Mouse (Mus musculus): ENCODE measurements at regions not wholly inside any gene's neighbourhood (a gene's known extent, or its start where the extent isn't known, plus 50 kb on each side); places are given as distances from the start of the nearest gene placed in this dataset.

- 56% methylated on average over 10 of the region's 10 CpGs for WGBS
- Histone ChIP-seq H3K36me3 (ENCODE audit: control insufficient read depth, insufficient read depth, low read length) (no peaks in the 10 kb centered on the region), H3K9me3 (ENCODE audit: control insufficient read depth, low read length) (no peaks in the 10 kb centered on the region), H3K4me2 (ENCODE audit: low read depth, low read length) (no peak overlapping the region), H3K27me3 (replicated peaks; ENCODE audit: control insufficient read depth, insufficient read depth, low read length) (no peaks in the 10 kb centered on the region), H3K9ac (ENCODE audit: low read depth, low read length) (no peak overlapping the region), H3K4me1 (ENCODE audit: control insufficient read depth, insufficient read depth, low read length) (no peaks in the 10 kb centered on the region), H3K4me3 (ENCODE audit: low read depth, low read length) (no peak overlapping the region), H3K27ac (replicated peaks; ENCODE audit: low read depth, low read length) (no peak overlapping the region)
- ATAC-seq (ENCODE audit: low read depth) = no peak
- DNase-seq (ENCODE audit: low spot score) = no peak
Measured at GRCm38 (mm10) chr10:67339371-67339929, 54.3 kb upstream of the Nrbf2 start.

GRCm38 (mm10) chr10:67344722-67345121 is 59.6 kb upstream of the Nrbf2 start:
- no peak for DNase-seq (ENCODE audit: low spot score)
- Histone ChIP-seq H3K4me3 (ENCODE audit: low read depth, low read length) (no peak overlapping the region), H3K4me1 (ENCODE audit: control insufficient read depth, insufficient read depth, low read length) (no peaks in the 10 kb centered on the region), H3K27ac (replicated peaks; ENCODE audit: low read depth, low read length) (no peak overlapping the region), H3K27me3 (replicated peaks; ENCODE audit: control insufficient read depth, insufficient read depth, low read length) (no peaks in the 10 kb centered on the region), H3K4me2 (ENCODE audit: low read depth, low read length) (no peak overlapping the region), H3K9me3 (ENCODE audit: control insufficient read depth, low read length) (no peaks in the 10 kb centered on the region), H3K36me3 (ENCODE audit: control insufficient read depth, insufficient read depth, low read length) (no peaks in the 10 kb centered on the region), H3K9ac (ENCODE audit: low read depth, low read length) (no peak overlapping the region)
- ATAC-seq (ENCODE audit: low read depth) = no peak
- WGBS = 78% methylated on average over 4 of the region's 4 CpGs

- H3K9ac ChIP-seq (ENCODE audit: low read depth, low read length) = no peak overlapping the region
- no peaks in the 10 kb centered on the region for H3K9me3 ChIP-seq (ENCODE audit: control insufficient read depth, low read length)
- no peak overlapping the region for H3K27ac ChIP-seq (replicated peaks; ENCODE audit: low read depth, low read length)
- 29% methylated on average over 2 of the region's 2 CpGs for WGBS
- no peaks in the 10 kb centered on the region for H3K36me3 ChIP-seq (ENCODE audit: control insufficient read depth, insufficient read depth, low read length)
- DNase-seq (ENCODE audit: low spot score) (peak; percentile 23), ATAC-seq (ENCODE audit: low read depth) (no peak)
- H3K4me1 ChIP-seq (ENCODE audit: control insufficient read depth, insufficient read depth, low read length) = no peaks in the 10 kb centered on the region
- no peaks in the 10 kb centered on the region for H3K27me3 ChIP-seq (replicated peaks; ENCODE audit: control insufficient read depth, insufficient read depth, low read length)
- H3K4me3 ChIP-seq (ENCODE audit: low read depth, low read length) = no peak overlapping the region
- no peak overlapping the region for H3K4me2 ChIP-seq (ENCODE audit: low read depth, low read length)
Measured at GRCm38 (mm10) chr10:67350956-67351355, 65.9 kb upstream of the Nrbf2 start.

- 72% methylated on average over 8 of the region's 8 CpGs for WGBS
- H3K27me3 ChIP-seq (replicated peaks; ENCODE audit: control insufficient read depth, insufficient read depth, low read length) = no peaks in the 10 kb centered on the region
- H3K4me1 ChIP-seq (ENCODE audit: control insufficient read depth, insufficient read depth, low read length) = no peaks in the 10 kb centered on the region
- H3K9me3 ChIP-seq (ENCODE audit: control insufficient read depth, low read length) = no peaks in the 10 kb centered on the region
- ATAC-seq (ENCODE audit: low read depth) = no peak
- no peak overlapping the region for H3K27ac ChIP-seq (replicated peaks; ENCODE audit: low read depth, low read length)
- no peak for DNase-seq (ENCODE audit: low spot score)
- H3K9ac ChIP-seq (ENCODE audit: low read depth, low read length) = no peak overlapping the region
- no peaks in the 10 kb centered on the region for H3K36me3 ChIP-seq (ENCODE audit: control insufficient read depth, insufficient read depth, low read length)
- no peak overlapping the region for H3K4me3 ChIP-seq (ENCODE audit: low read depth, low read length)
- H3K4me2 ChIP-seq (ENCODE audit: low read depth, low read length) = no peak overlapping the region
Measured at GRCm38 (mm10) chr10:67360793-67361192, 75.7 kb upstream of the Nrbf2 start.

- Histone ChIP-seq H3K27ac (replicated peaks; ENCODE audit: low read depth, low read length) (no peak overlapping the region), H3K9ac (ENCODE audit: low read depth, low read length) (no peak overlapping the region), H3K9me3 (ENCODE audit: control insufficient read depth, low read length) (no peaks in the 10 kb centered on the region), H3K4me1 (ENCODE audit: control insufficient read depth, insufficient read depth, low read length) (no peaks in the 10 kb centered on the region), H3K27me3 (replicated peaks; ENCODE audit: control insufficient read depth, insufficient read depth, low read length) (no peaks in the 10 kb centered on the region), H3K4me3 (ENCODE audit: low read depth, low read length) (no peak overlapping the region), H3K36me3 (ENCODE audit: control insufficient read depth, insufficient read depth, low read length) (no peaks in the 10 kb centered on the region), H3K4me2 (ENCODE audit: low read depth, low read length) (no peak overlapping the region)
- 96% methylated on average over 4 of the region's 4 CpGs for WGBS
- no peak for ATAC-seq (ENCODE audit: low read depth)
- DNase-seq (ENCODE audit: low spot score) = no peak
Measured at GRCm38 (mm10) chr10:67361281-67361680, 76.2 kb upstream of the Nrbf2 start.

- no peak overlapping the region for H3K27ac ChIP-seq (replicated peaks; ENCODE audit: low read depth, low read length)
- no peaks in the 10 kb centered on the region for H3K4me1 ChIP-seq (ENCODE audit: control insufficient read depth, insufficient read depth, low read length)
- DNase-seq (ENCODE audit: low spot score) = no peak
- no peak overlapping the region for H3K4me2 ChIP-seq (ENCODE audit: low read depth, low read length)
- 81% methylated on average over 3 of the region's 3 CpGs for WGBS
- H3K9me3 ChIP-seq (ENCODE audit: control insufficient read depth, low read length) = no peaks in the 10 kb centered on the region
- H3K9ac ChIP-seq (ENCODE audit: low read depth, low read length) = no peak overlapping the region
- H3K4me3 ChIP-seq (ENCODE audit: low read depth, low read length) = no peak overlapping the region
- H3K27me3 ChIP-seq (replicated peaks; ENCODE audit: control insufficient read depth, insufficient read depth, low read length) = no peaks in the 10 kb centered on the region
- no peaks in the 10 kb centered on the region for H3K36me3 ChIP-seq (ENCODE audit: control insufficient read depth, insufficient read depth, low read length)
- no peak for ATAC-seq (ENCODE audit: low read depth)
Measured at GRCm38 (mm10) chr10:67364595-67364994, 79.5 kb upstream of the Nrbf2 start.

- Histone ChIP-seq H3K4me2 (ENCODE audit: low read depth, low read length) (no peak overlapping the region), H3K27ac (replicated peaks; ENCODE audit: low read depth, low read length) (no peak overlapping the region), H3K36me3 (ENCODE audit: control insufficient read depth, insufficient read depth, low read length) (no peaks in the 10 kb centered on the region), H3K4me1 (ENCODE audit: control insufficient read depth, insufficient read depth, low read length) (no peaks in the 10 kb centered on the region), H3K4me3 (ENCODE audit: low read depth, low read length) (no peak overlapping the region), H3K9me3 (ENCODE audit: control insufficient read depth, low read length) (no peaks in the 10 kb centered on the region), H3K9ac (ENCODE audit: low read depth, low read length) (no peak overlapping the region), H3K27me3 (replicated peaks; ENCODE audit: control insufficient read depth, insufficient read depth, low read length) (no peaks in the 10 kb centered on the region)
- ATAC-seq (ENCODE audit: low read depth) (no peak), DNase-seq (ENCODE audit: low spot score) (no peak)
- 90% methylated on average over 7 of the region's 7 CpGs for WGBS
Measured at GRCm38 (mm10) chr10:67365158-67365557, 80.1 kb upstream of the Nrbf2 start.

GRCm38 (mm10) chr10:67372569-67373161 is 87.6 kb upstream of the Nrbf2 start:
- Histone ChIP-seq H3K4me3 (ENCODE audit: low read depth, low read length) (no peak overlapping the region), H3K9me3 (ENCODE audit: control insufficient read depth, low read length) (no peaks in the 10 kb centered on the region), H3K27ac (replicated peaks; ENCODE audit: low read depth, low read length) (no peak overlapping the region), H3K36me3 (ENCODE audit: control insufficient read depth, insufficient read depth, low read length) (no peaks in the 10 kb centered on the region), H3K4me1 (ENCODE audit: control insufficient read depth, insufficient read depth, low read length) (no peaks in the 10 kb centered on the region), H3K9ac (ENCODE audit: low read depth, low read length) (no peak overlapping the region), H3K4me2 (ENCODE audit: low read depth, low read length) (no peak overlapping the region), H3K27me3 (replicated peaks; ENCODE audit: control insufficient read depth, insufficient read depth, low read length) (no peaks in the 10 kb centered on the region)
- DNase-seq (ENCODE audit: low spot score) (no peak), ATAC-seq (ENCODE audit: low read depth) (no peak)
- 36% methylated on average over 13 of the region's 13 CpGs for WGBS

GRCm38 (mm10) chr10:67376638-67377037 is 91.5 kb upstream of the Nrbf2 start:
- no peak for DNase-seq (ENCODE audit: low spot score)
- WGBS = 80% methylated on average over 5 of the region's 5 CpGs

More at GRCm38 (mm10) chr10:67376638-67377037, 91.5 kb upstream of the Nrbf2 start:
- H3K4me3 ChIP-seq (ENCODE audit: low read depth, low read length) = no peak overlapping the region
- H3K27me3 ChIP-seq (replicated peaks; ENCODE audit: control insufficient read depth, insufficient read depth, low read length) = no peaks in the 10 kb centered on the region
- no peaks in the 10 kb centered on the region for H3K4me1 ChIP-seq (ENCODE audit: control insufficient read depth, insufficient read depth, low read length)
- ATAC-seq (ENCODE audit: low read depth) = no peak
- H3K9me3 ChIP-seq (ENCODE audit: control insufficient read depth, low read length) = no peaks in the 10 kb centered on the region
- no peaks in the 10 kb centered on the region for H3K36me3 ChIP-seq (ENCODE audit: control insufficient read depth, insufficient read depth, low read length)
- no peak overlapping the region for H3K4me2 ChIP-seq (ENCODE audit: low read depth, low read length)
- H3K9ac ChIP-seq (ENCODE audit: low read depth, low read length) = no peak overlapping the region
- H3K27ac ChIP-seq (replicated peaks; ENCODE audit: low read depth, low read length) = no peak overlapping the region

Measured in embryonic facial prominence, embryonic 14.5 days (tissue).